Mouse (Mus musculus) stomach, postnatal 0 days (tissue): ENCODE results near the gene Sec63. TPM values are rescaled to one million over a fixed set of nuclear protein-coding genes. Genes with fewer than 3 reads are reported as not detected.

Experiments used
- ATAC-seq: fragments of 200-750 bp; cut with Nextera tagmentation; 2 replicates; pipeline ENCODE4 v1.8.0; 2017; ENCODE audit not compliant: low FRiP score, low TSS enrichment
- DNase-seq: peaks from one replicate; pipeline ENCODE4 v3.0.0-alpha.2; 2016; ENCODE audit warnings: low spot score
- H3K27ac ChIP-seq: fragments of 300-500 bp; sonication (generic); replicated peaks from 2 replicates; pipeline ENCODE4 v1.5.1; 2014; ENCODE audit warnings: mild to moderate bottlenecking, control low read depth
- H3K27me3 ChIP-seq: fragments of 300-500 bp; sonication (generic); 2 replicates; pipeline ENCODE4 v1.6.1; 2014; ENCODE audit warnings: low read length; ENCODE audit not compliant: control insufficient read depth, insufficient read depth
- H3K36me3 ChIP-seq: fragments of 300-500 bp; sonication (generic); 2 replicates; pipeline ENCODE4 v1.6.1; 2014; ENCODE audit warnings: low read length, mixed read lengths; ENCODE audit not compliant: control insufficient read depth, insufficient read depth
- H3K4me1 ChIP-seq: fragments of 300-500 bp; sonication (generic); replicated peaks from 2 replicates; pipeline ENCODE4 v1.6.1; 2014; ENCODE audit warnings: antibody characterized with exemption; ENCODE audit not compliant: control insufficient read depth, insufficient read depth
- H3K4me2 ChIP-seq: fragments of 300-500 bp; sonication (generic); replicated peaks from 2 replicates; pipeline ENCODE4 v1.6.1; 2014; ENCODE audit warnings: low read depth, mild to moderate bottlenecking, control low read depth, moderate library complexity
- H3K4me3 ChIP-seq: fragments of 300-500 bp; sonication (generic); 2 replicates; pipeline ENCODE4 v1.5.1; 2014; ENCODE audit warnings: low read depth, low read length, control low read depth
- H3K9ac ChIP-seq: fragments of 300-500 bp; sonication (generic); 2 replicates; pipeline ENCODE4 v1.6.1; 2014; ENCODE audit warnings: mild to moderate bottlenecking, low read length, control low read depth, mixed read lengths
- H3K9me3 ChIP-seq: fragments of 300-500 bp; sonication (generic); 2 replicates; pipeline ENCODE4 v1.6.1; 2016; ENCODE audit warnings: low read length; ENCODE audit not compliant: control insufficient read depth
- CTCF ChIP-seq: IDR thresholded peaks from 2 replicates; pipeline ENCODE4 v1.5.1; 2016; ENCODE audit warnings: antibody characterized with exemption, low read depth, mild to moderate bottlenecking, moderate library complexity
- EP300 ChIP-seq: optimal IDR thresholded peaks from 2 replicates; pipeline ENCODE3; 2016; ENCODE audit warnings: antibody characterized with exemption
- WGBS: fragments of 180-500 bp; shearing (Covaris S2); extraction: QIAGEN DNeasy Blood & Tissue Kit; methylation state at CpG from one replicate; pipeline ENCODE4 v1.1.7; 2014; 5-methylcytosine and 5-hydroxymethylcytosine counted together
- polyA plus RNA-seq: library from polyadenylated mRNA; unstranded; fragments of >200 nt; fragmentation: Nextera tagmentation; extraction: Ambion mirVana; gene quantifications from 2 replicates; pipeline ENCODE4 v1.2.1, GENCODE M21; 2015

Sec63 gene
- polyA plus RNA-seq, 1 experiment from 2014 or later: 15.8 TPM

- Histone ChIP-seq H3K27ac (no peak overlapping the region), H3K27me3 (no peaks in the 10 kb centered on the region), H3K4me3 (no peak overlapping the region), H3K4me1 (no peaks in the 10 kb centered on the region), H3K9me3 (no peaks in the 10 kb centered on the region), H3K36me3 (no peaks in the 10 kb centered on the region), H3K4me2 (no peak overlapping the region), H3K9ac (no peak overlapping the region)
- no peak for DNase-seq
- TF ChIP-seq CTCF: no peak
- no peak for TF ChIP-seq EP300
- 38% methylated on average over 3 of the region's 3 CpGs for WGBS
- no peak for ATAC-seq
These were observed 20.4 kb downstream of the Sec63 start for GRCm38 (mm10) chr10:42781672-42782071.

- Histone ChIP-seq H3K27me3 (no peaks in the 10 kb centered on the region), H3K27ac (no peak overlapping the region), H3K9me3 (no peaks in the 10 kb centered on the region), H3K9ac (no peak overlapping the region), H3K4me1 (no peaks in the 10 kb centered on the region), H3K4me2 (no peak overlapping the region), H3K36me3 (no peaks in the 10 kb centered on the region; the same call in 1 of the 2 replicates), H3K4me3 (no peak overlapping the region)
- ATAC-seq: no peak
- 90% methylated on average over 3 of the region's 3 CpGs for WGBS
- TF ChIP-seq EP300: no peak
- no peak for TF ChIP-seq CTCF
- DNase-seq: no peak
These were observed 39.6 kb downstream of the Sec63 start for GRCm38 (mm10) chr10:42800922-42801321.

GRCm38 (mm10) chr10:42825923-42826322, 64.6 kb downstream of the Sec63 start:
- Histone ChIP-seq H3K4me2 (no peak overlapping the region), H3K36me3 (peaks cover 7% of the 10 kb centered on the region; the same call in 1 of the 2 replicates)
- DNase-seq: no peak

GRCm38 (mm10) chr10:42827155-42827554, 65.9 kb downstream of the Sec63 start:
- H3K27ac ChIP-seq: no peak overlapping the region
- H3K9ac ChIP-seq: no peak overlapping the region
- no peaks in the 10 kb centered on the region for H3K9me3 ChIP-seq
- no peak for ATAC-seq
- H3K36me3 ChIP-seq: peaks cover 11% of the 10 kb centered on the region
- DNase-seq: no peak
- H3K4me1 ChIP-seq: no peaks in the 10 kb centered on the region
- no peak overlapping the region for H3K4me3 ChIP-seq
- TF ChIP-seq EP300: no peak
- TF ChIP-seq CTCF: no peak
- 84% methylated on average over 5 of the region's 5 CpGs for WGBS
- H3K27me3 ChIP-seq: no peaks in the 10 kb centered on the region
- H3K4me2 ChIP-seq: no peak overlapping the region

More at GRCm38 (mm10) chr10:42825923-42826322, 64.6 kb downstream of the Sec63 start:
- H3K27me3 ChIP-seq: no peaks in the 10 kb centered on the region
- H3K9ac ChIP-seq: no peak overlapping the region
- no peak for ATAC-seq
- no peak overlapping the region for H3K4me3 ChIP-seq
- no peaks in the 10 kb centered on the region for H3K9me3 ChIP-seq
- no peak overlapping the region for H3K27ac ChIP-seq
- no peaks in the 10 kb centered on the region for H3K4me1 ChIP-seq
- WGBS: 69% methylated on average over 6 of the region's 6 CpGs
- TF ChIP-seq CTCF (no peak), EP300 (no peak)

GRCm38 (mm10) chr10:42830007-42830406, 68.7 kb downstream of the Sec63 start:
- Histone ChIP-seq H3K4me2 (no peak overlapping the region), H3K27ac (no peak overlapping the region), H3K27me3 (no peaks in the 10 kb centered on the region), H3K4me3 (no peak overlapping the region), H3K9ac (no peak overlapping the region), H3K4me1 (no peaks in the 10 kb centered on the region), H3K9me3 (no peaks in the 10 kb centered on the region), H3K36me3 (peaks cover 14% of the 10 kb centered on the region)
- DNase-seq (no peak), ATAC-seq (no peak)
- TF ChIP-seq EP300: no peak
- no peak for TF ChIP-seq CTCF
- WGBS: 73% methylated on average over 2 of the region's 2 CpGs

- no peak overlapping the region for H3K4me2 ChIP-seq
- H3K27ac ChIP-seq: no peak overlapping the region
- DNase-seq (peak; percentile 48), ATAC-seq (peak; percentile 50; the same call in 1 of the 2 replicates)
- no peaks in the 10 kb centered on the region for H3K9me3 ChIP-seq
- H3K4me1 ChIP-seq: no peaks in the 10 kb centered on the region
- 50% methylated on average over 6 of the region's 6 CpGs for whole genome bisulfite sequencing
- no peaks in the 10 kb centered on the region for H3K27me3 ChIP-seq
- H3K4me3 ChIP-seq: no peak overlapping the region
- H3K36me3 ChIP-seq: peaks cover 14% of the 10 kb centered on the region
- no peak overlapping the region for H3K9ac ChIP-seq
- TF ChIP-seq EP300 (no peak), CTCF (no peak)
These were observed 69.1 kb downstream of the Sec63 start for GRCm38 (mm10) chr10:42830409-42830808.
